Mouse (Mus musculus): Measurements from ENCODE around the gene Fam172a. TPM values are rescaled to one million over a fixed set of nuclear protein-coding genes. Genes with fewer than 3 reads are reported as not detected.

Gene Fam172a
- polyA plus RNA-seq, 1 experiment, result 4.0 TPM

- H3K27ac ChIP-seq (ENCODE audit: control insufficient read depth, insufficient read depth, low read depth, low read length), result no peak overlapping the region
- no peaks in the 10 kb centered on the region for H3K27me3 ChIP-seq (ENCODE audit: control insufficient read depth, insufficient read depth, low read length)
- no peak for TF ChIP-seq CTCF (IDR thresholded peaks at IDR 0.05; ENCODE audit: control insufficient read depth, insufficient read depth, insufficient replicate concordance, low read depth, low read length)
- no peak for TF ChIP-seq POLR2A (IDR thresholded peaks at IDR 0.05; ENCODE audit: control insufficient read depth, low read depth, low read length)
- no peak overlapping the region for H3K4me3 ChIP-seq (ENCODE audit: control insufficient read depth, low read depth, low read length)
- no peaks in the 10 kb centered on the region for H3K36me3 ChIP-seq (ENCODE audit: control insufficient read depth, insufficient read depth, low read length)
- H3K4me1 ChIP-seq (ENCODE audit: control insufficient read depth, insufficient read depth, low read length), result no peaks in the 10 kb centered on the region
Observed at GRCm38 (mm10) chr13:77897619-77898018, 195.8 kb downstream of the Fam172a start.

GRCm38 (mm10) chr13:77898066-77898796, 196.4 kb downstream of the Fam172a start:
- H3K4me1 ChIP-seq (ENCODE audit: control insufficient read depth, insufficient read depth, low read length), result no peaks in the 10 kb centered on the region
- TF ChIP-seq POLR2A (IDR thresholded peaks at IDR 0.05; ENCODE audit: control insufficient read depth, low read depth, low read length), result no peak
- no peak overlapping the region for H3K4me3 ChIP-seq (ENCODE audit: control insufficient read depth, low read depth, low read length)
- no peak overlapping the region for H3K27ac ChIP-seq (ENCODE audit: control insufficient read depth, insufficient read depth, low read depth, low read length)
- no peaks in the 10 kb centered on the region for H3K36me3 ChIP-seq (ENCODE audit: control insufficient read depth, insufficient read depth, low read length)
- H3K27me3 ChIP-seq (ENCODE audit: control insufficient read depth, insufficient read depth, low read length), result no peaks in the 10 kb centered on the region

GRCm38 (mm10) chr13:77899725-77900124, 197.9 kb downstream of the Fam172a start:
- H3K4me1 ChIP-seq (ENCODE audit: control insufficient read depth, insufficient read depth, low read length), result no peaks in the 10 kb centered on the region

GRCm38 (mm10) chr13:77900843-77901242, 199.0 kb downstream of the Fam172a start:
- H3K4me1 ChIP-seq (ENCODE audit: control insufficient read depth, insufficient read depth, low read length), result no peaks in the 10 kb centered on the region
- TF ChIP-seq POLR2A (IDR thresholded peaks at IDR 0.05; ENCODE audit: control insufficient read depth, low read depth, low read length), result no peak
- no peak for TF ChIP-seq CTCF (IDR thresholded peaks at IDR 0.05; ENCODE audit: control insufficient read depth, insufficient read depth, insufficient replicate concordance, low read depth, low read length)
- H3K27me3 ChIP-seq (ENCODE audit: control insufficient read depth, insufficient read depth, low read length), result no peaks in the 10 kb centered on the region
- no peak overlapping the region for H3K4me3 ChIP-seq (ENCODE audit: control insufficient read depth, low read depth, low read length)
- no peak overlapping the region for H3K27ac ChIP-seq (ENCODE audit: control insufficient read depth, insufficient read depth, low read depth, low read length)
- H3K36me3 ChIP-seq (ENCODE audit: control insufficient read depth, insufficient read depth, low read length), result no peaks in the 10 kb centered on the region

More at GRCm38 (mm10) chr13:77899725-77900124, 197.9 kb downstream of the Fam172a start:
- no peaks in the 10 kb centered on the region for H3K36me3 ChIP-seq (ENCODE audit: control insufficient read depth, insufficient read depth, low read length)
- H3K27ac ChIP-seq (ENCODE audit: control insufficient read depth, insufficient read depth, low read depth, low read length), result no peak overlapping the region
- H3K27me3 ChIP-seq (ENCODE audit: control insufficient read depth, insufficient read depth, low read length), result no peaks in the 10 kb centered on the region
- no peak overlapping the region for H3K4me3 ChIP-seq (ENCODE audit: control insufficient read depth, low read depth, low read length)
- TF ChIP-seq CTCF (IDR thresholded peaks at IDR 0.05; ENCODE audit: control insufficient read depth, insufficient read depth, insufficient replicate concordance, low read depth, low read length) (no peak), POLR2A (IDR thresholded peaks at IDR 0.05; ENCODE audit: control insufficient read depth, low read depth, low read length) (no peak)

GRCm38 (mm10) chr13:77909184-77909583, 207.4 kb downstream of the Fam172a start:
- TF ChIP-seq CTCF (IDR thresholded peaks at IDR 0.05; ENCODE audit: control insufficient read depth, insufficient read depth, insufficient replicate concordance, low read depth, low read length) (no peak), POLR2A (IDR thresholded peaks at IDR 0.05; ENCODE audit: control insufficient read depth, low read depth, low read length) (no peak)

GRCm38 (mm10) chr13:77922834-77923233, 221.0 kb downstream of the Fam172a start:
- no peak overlapping the region for H3K27ac ChIP-seq (ENCODE audit: control insufficient read depth, insufficient read depth, low read depth, low read length)
- no peaks in the 10 kb centered on the region for H3K36me3 ChIP-seq (ENCODE audit: control insufficient read depth, insufficient read depth, low read length)
- no peak for TF ChIP-seq CTCF (IDR thresholded peaks at IDR 0.05; ENCODE audit: control insufficient read depth, insufficient read depth, insufficient replicate concordance, low read depth, low read length)
- no peak for TF ChIP-seq POLR2A (IDR thresholded peaks at IDR 0.05; ENCODE audit: control insufficient read depth, low read depth, low read length)
- no peaks in the 10 kb centered on the region for H3K4me1 ChIP-seq (ENCODE audit: control insufficient read depth, insufficient read depth, low read length)
- no peaks in the 10 kb centered on the region for H3K27me3 ChIP-seq (ENCODE audit: control insufficient read depth, insufficient read depth, low read length)
- H3K4me3 ChIP-seq (ENCODE audit: control insufficient read depth, low read depth, low read length), result no peak overlapping the region

More at GRCm38 (mm10) chr13:77909184-77909583, 207.4 kb downstream of the Fam172a start:
- Histone ChIP-seq H3K36me3 (ENCODE audit: control insufficient read depth, insufficient read depth, low read length) (no peaks in the 10 kb centered on the region), H3K4me1 (ENCODE audit: control insufficient read depth, insufficient read depth, low read length) (no peaks in the 10 kb centered on the region), H3K27me3 (ENCODE audit: control insufficient read depth, insufficient read depth, low read length) (no peaks in the 10 kb centered on the region), H3K27ac (ENCODE audit: control insufficient read depth, insufficient read depth, low read depth, low read length) (no peak overlapping the region), H3K4me3 (ENCODE audit: control insufficient read depth, low read depth, low read length) (no peak overlapping the region)

GRCm38 (mm10) chr13:77957611-77958010, 255.8 kb downstream of the Fam172a start:
- TF ChIP-seq CTCF (IDR thresholded peaks at IDR 0.05; ENCODE audit: control insufficient read depth, insufficient read depth, insufficient replicate concordance, low read depth, low read length), result no peak
- no peak for TF ChIP-seq POLR2A (IDR thresholded peaks at IDR 0.05; ENCODE audit: control insufficient read depth, low read depth, low read length)
- H3K27me3 ChIP-seq (ENCODE audit: control insufficient read depth, insufficient read depth, low read length), result no peaks in the 10 kb centered on the region
- no peak overlapping the region for H3K27ac ChIP-seq (ENCODE audit: control insufficient read depth, insufficient read depth, low read depth, low read length)
- no peak overlapping the region for H3K4me3 ChIP-seq (ENCODE audit: control insufficient read depth, low read depth, low read length)
- no peaks in the 10 kb centered on the region for H3K4me1 ChIP-seq (ENCODE audit: control insufficient read depth, insufficient read depth, low read length)
- H3K36me3 ChIP-seq (ENCODE audit: control insufficient read depth, insufficient read depth, low read length), result no peaks in the 10 kb centered on the region

Data from testis, adult 2 months (tissue).